Mouse (Mus musculus): Measurements from ENCODE around the gene Ndufc2. TPM values are rescaled to one million over a fixed set of nuclear protein-coding genes. Genes with fewer than 3 reads are reported as not detected.

The Ndufc2 gene
- total RNA-seq, 2 experiments from 2014 or later = 314 to 350 TPM

GRCm38 (mm10) chr7:97386106-97386805 lies 13.5 kb upstream of the Ndufc2 start:
- no peak for DNase-seq (ENCODE audit: low spot score in 2 of 2)

- DNase-seq (ENCODE audit: low spot score in 2 of 2) = no peak
Measured at GRCm38 (mm10) chr7:97386806-97387370, 12.9 kb upstream of the Ndufc2 start.

- no peak for DNase-seq (ENCODE audit: low spot score in 2 of 2)
Measured at GRCm38 (mm10) chr7:97387561-97388147, 12.1 kb upstream of the Ndufc2 start.

- DNase-seq (ENCODE audit: low spot score in 2 of 2) = no peak
Measured at GRCm38 (mm10) chr7:97388541-97388940, 11.3 kb upstream of the Ndufc2 start.

GRCm38 (mm10) chr7:97391293-97392078 lies 8.3 kb upstream of the Ndufc2 start:
- no peak for DNase-seq (ENCODE audit: low spot score in 2 of 2)

GRCm38 (mm10) chr7:97392079-97392445 lies 7.7 kb upstream of the Ndufc2 start:
- no peak for DNase-seq (ENCODE audit: low spot score in 2 of 2)

GRCm38 (mm10) chr7:97394375-97394774 lies 5.4 kb upstream of the Ndufc2 start:
- DNase-seq (ENCODE audit: low spot score in 2 of 2) = no peak

- DNase-seq (ENCODE audit: low spot score in 2 of 2) = no peak
Measured at GRCm38 (mm10) chr7:97398943-97399342, 860 bp upstream of the Ndufc2 start.

GRCm38 (mm10) chr7:97407145-97407544 lies 7.3 kb downstream of the Ndufc2 start:
- no peak for DNase-seq (ENCODE audit: low spot score in 2 of 2)

- no peak for DNase-seq (ENCODE audit: low spot score in 2 of 2)
Measured at GRCm38 (mm10) chr7:97411106-97411505, 11.3 kb downstream of the Ndufc2 start.

GRCm38 (mm10) chr7:97411575-97411974 lies 11.8 kb downstream of the Ndufc2 start:
- DNase-seq (ENCODE audit: low spot score in 2 of 2) = no peak

GRCm38 (mm10) chr7:97413981-97414380 lies 14.2 kb downstream of the Ndufc2 start:
- DNase-seq (ENCODE audit: low spot score in 2 of 2) = no peak

GRCm38 (mm10) chr7:97414426-97414825 lies 14.6 kb downstream of the Ndufc2 start:
- no peak for DNase-seq (ENCODE audit: low spot score in 2 of 2)

- DNase-seq (ENCODE audit: low spot score in 2 of 2) = no peak
Measured at GRCm38 (mm10) chr7:97414915-97415687, 15.3 kb downstream of the Ndufc2 start.

- DNase-seq (ENCODE audit: low spot score in 2 of 2) = no peak
Measured at GRCm38 (mm10) chr7:97416473-97416872, 16.7 kb downstream of the Ndufc2 start.

GRCm38 (mm10) chr7:97416906-97417777 lies 17.3 kb downstream of the Ndufc2 start, which contains the start of gene Thrsp:
Thrsp (minus strand) TSS chr7:97417730.
- peak; percentile 12 to 63 for DNase-seq (ENCODE audit: low spot score in 2 of 2)

GRCm38 (mm10) chr7:97418717-97419116 lies 18.9 kb downstream of the Ndufc2 start:
- DNase-seq (ENCODE audit: low spot score in 2 of 2) = no peak

GRCm38 (mm10) chr7:97419163-97419562 lies 19.4 kb downstream of the Ndufc2 start:
- no peak for DNase-seq (ENCODE audit: low spot score in 2 of 2)

- DNase-seq (ENCODE audit: low spot score in 2 of 2) = no peak
Measured at GRCm38 (mm10) chr7:97420406-97420805, 20.6 kb downstream of the Ndufc2 start.

Measured in adrenal gland, postnatal 4 days (tissue).